Mouse (Mus musculus) large intestine, adult 2 months (tissue): ENCODE measurements around the gene Nr2f6. TPM values are rescaled to one million over a fixed set of nuclear protein-coding genes. Genes with fewer than 3 reads are reported as not detected.
"Not testable (repeated sequence)": the region's sequence is repeated elsewhere in the genome, so short reads cannot be mapped to it uniquely, and the experiment has no call there.

Source experiments
- DNase-seq: peaks from one replicate; pipeline ENCODE4 v3.0.0-alpha.2; 2012; ENCODE audit warnings: low read depth, low spot score
- WGBS: fragments of 180-500 bp; shearing (Covaris S2); methylation state at CpG from one replicate; pipeline ENCODE4 v1.1.7; 2018; 5-methylcytosine and 5-hydroxymethylcytosine counted together
- polyA plus RNA-seq: library from polyadenylated mRNA; depleted of rRNA; stranded (reverse); fragments of >200 nt; gene quantifications from 2 replicates; pipeline ENCODE4 v1.2.3, GENCODE M21; 2012; rRNA removed

Nr2f6 gene
- polyA plus RNA-seq, 1 experiment, result 118 TPM

- DNase-seq, result no peak
- 16% methylated on average over 5 of the region's 5 CpGs for WGBS
Measured at GRCm38 (mm10) chr8:71370711-71371235, 11.0 kb downstream of the Nr2f6 start.

GRCm38 (mm10) chr8:71369040-71369718 lies 12.6 kb downstream of the Nr2f6 start:
- 94% methylated on average over 10 of the region's 10 CpGs for WGBS
- no peak for DNase-seq

- no peak for DNase-seq
Measured at GRCm38 (mm10) chr8:71368366-71368765, 13.4 kb downstream of the Nr2f6 start.

GRCm38 (mm10) chr8:71367529-71368176 lies 14.1 kb downstream of the Nr2f6 start:
- WGBS, result 24% methylated on average over 17 of the region's 17 CpGs

GRCm38 (mm10) chr8:71366771-71367528 lies 14.8 kb downstream of the Nr2f6 start, which contains the start of gene Use1:
Use1 (plus strand) TSS chr8:71366848.
- under 1% methylated on average over 56 of the region's 56 CpGs for WGBS
- peak; percentile 83 for DNase-seq

More at GRCm38 (mm10) chr8:71367529-71368176, 14.1 kb downstream of the Nr2f6 start:
- no peak for DNase-seq

- WGBS, result 84% methylated on average over 3 of the region's 3 CpGs
- DNase-seq, result no peak
Measured at GRCm38 (mm10) chr8:71358026-71358425, 23.7 kb downstream of the Nr2f6 start.

- DNase-seq, result no peak
- WGBS, result 93% methylated on average over 1 of the region's 1 CpGs
Measured at GRCm38 (mm10) chr8:71351520-71351919, 30.2 kb downstream of the Nr2f6 start.

GRCm38 (mm10) chr8:71351117-71351516 lies 30.6 kb downstream of the Nr2f6 start:
- WGBS, result 51% methylated on average over 3 of the region's 3 CpGs
- no peak for DNase-seq

- 68% methylated on average over 1 of the region's 1 CpGs for WGBS
- no peak for DNase-seq
Measured at GRCm38 (mm10) chr8:71346581-71346980, 35.2 kb downstream of the Nr2f6 start.

- peak; percentile 28 for DNase-seq
- 89% methylated on average over 5 of the region's 5 CpGs for WGBS
Measured at GRCm38 (mm10) chr8:71340625-71341024, 41.1 kb downstream of the Nr2f6 start.

- 97% methylated on average over 6 of the region's 6 CpGs for WGBS
- not testable (repeated sequence) for DNase-seq
Measured at GRCm38 (mm10) chr8:71337834-71338233, 43.9 kb downstream of the Nr2f6 start.

GRCm38 (mm10) chr8:71324848-71325247 lies 56.9 kb downstream of the Nr2f6 start:
- 84% methylated on average over 1 of the region's 1 CpGs for WGBS
- peak; percentile 16 for DNase-seq

Other genes with a start within 250 kb of the Nr2f6 start
- 17.4 and 20.1 TPM in 2 replicates for gene Myo9b, start 109.2 kb downstream of the Nr2f6 start, polyA plus RNA-seq
- 6.6 and 8.5 TPM in 2 replicates for gene Haus8, start 109.0 kb downstream of the Nr2f6 start, polyA plus RNA-seq
- 82.1 and 104 TPM in 2 replicates for gene Use1, start 15.1 kb downstream of the Nr2f6 start, polyA plus RNA-seq
- 14.4 and 21.2 TPM in 2 replicates for gene Ocel1, start 10.7 kb downstream of the Nr2f6 start, polyA plus RNA-seq
- gene Ushbp1, start 13.8 kb upstream of the Nr2f6 start, polyA plus RNA-seq, result 5.9 and 9.0 TPM in 2 replicates
- gene Babam1, start 14.9 kb upstream of the Nr2f6 start, polyA plus RNA-seq, result 106 and 114 TPM in 2 replicates
- 17.0 and 24.2 TPM in 2 replicates for gene Ankle1, start 24.1 kb upstream of the Nr2f6 start, polyA plus RNA-seq
- 16.8 and 18.8 TPM in 2 replicates for gene Abhd8, start 81.7 kb upstream of the Nr2f6 start, polyA plus RNA-seq
- 94.1 and 124 TPM in 2 replicates for gene Mrpl34, start 83.0 kb upstream of the Nr2f6 start, polyA plus RNA-seq
- gene Dda1, start 87.2 kb upstream of the Nr2f6 start, polyA plus RNA-seq, result 78.5 and 80.9 TPM in 2 replicates
- gene Ano8, start 104.0 kb upstream of the Nr2f6 start, polyA plus RNA-seq, result 7.3 and 8.9 TPM in 2 replicates
- 18.5 and 23.7 TPM in 2 replicates for gene Gtpbp3, start 106.1 kb upstream of the Nr2f6 start, polyA plus RNA-seq
- gene Plvap, start 129.8 kb upstream of the Nr2f6 start, polyA plus RNA-seq, result 122 and 163 TPM in 2 replicates
- gene Ccdc194, start 143.8 kb upstream of the Nr2f6 start, polyA plus RNA-seq, result 0.05 TPM in 1 of 2 replicates, not detected in the other
- 114 and 131 TPM in 2 replicates for gene Bst2, start 155.5 kb upstream of the Nr2f6 start, polyA plus RNA-seq
- 144 and 164 TPM in 2 replicates for gene Mvb12a, start 161.0 kb upstream of the Nr2f6 start, polyA plus RNA-seq
- gene Tmem221, start 176.9 kb upstream of the Nr2f6 start, polyA plus RNA-seq, result 0.71 and 1.0 TPM in 2 replicates
- not detected in 2 replicates for gene Nxnl1, start 184.6 kb upstream of the Nr2f6 start, polyA plus RNA-seq
- gene Slc27a1, start 186.9 kb upstream of the Nr2f6 start, polyA plus RNA-seq, result 19.4 and 25.6 TPM in 2 replicates
- 109 and 111 TPM in 2 replicates for gene Pgls, start 210.2 kb upstream of the Nr2f6 start, polyA plus RNA-seq
- 3.3 and 4.1 TPM in 2 replicates for gene Fam129c, start 215.7 kb upstream of the Nr2f6 start, polyA plus RNA-seq
- gene Colgalt1, start 229.0 kb upstream of the Nr2f6 start, polyA plus RNA-seq, result 45.0 and 68.0 TPM in 2 replicates